Mouse (Mus musculus) lung, embryonic 16.5 days (tissue): ENCODE data around the gene Trhr2. TPM values are rescaled to one million over a fixed set of nuclear protein-coding genes. Genes with fewer than 3 reads are reported as not detected.

ENCODE experiments used
- ATAC-seq: fragments of 200-750 bp; cut with Nextera tagmentation; 2 replicates; pipeline ENCODE4 v1.8.0; 2017; ENCODE audit warnings: low read depth, mild to moderate bottlenecking, moderate library complexity
- H3K27ac ChIP-seq: fragments of 300-500 bp; sonication (generic); 2 replicates; pipeline ENCODE4 v1.5.1; 2014; ENCODE audit warnings: mild to moderate bottlenecking, control low read depth, low read length
- H3K27me3 ChIP-seq: fragments of 300-500 bp; sonication (generic); 2 replicates; pipeline ENCODE4 v1.6.1; 2014; ENCODE audit warnings: low read depth, low read length, mixed read lengths; ENCODE audit not compliant: control insufficient read depth, insufficient read depth
- H3K36me3 ChIP-seq: fragments of 300-500 bp; sonication (generic); 2 replicates; pipeline ENCODE4 v1.6.1; 2014; ENCODE audit warnings: low read length; ENCODE audit not compliant: control insufficient read depth, insufficient read depth
- H3K4me1 ChIP-seq: fragments of 300-500 bp; sonication (generic); replicated peaks from 2 replicates; pipeline ENCODE4 v1.6.1; 2014; ENCODE audit warnings: low read length, mixed read lengths; ENCODE audit not compliant: control insufficient read depth, insufficient read depth
- H3K4me2 ChIP-seq: fragments of 300-500 bp; sonication (generic); 2 replicates; pipeline ENCODE4 v1.6.1; 2014; ENCODE audit warnings: low read depth, low read length, control low read depth
- H3K4me3 ChIP-seq: fragments of 300-500 bp; sonication (generic); 2 replicates; pipeline ENCODE4 v1.5.1; 2014; ENCODE audit warnings: mild to moderate bottlenecking, low read length, control low read depth
- H3K9ac ChIP-seq: fragments of 300-500 bp; sonication (generic); 2 replicates; pipeline ENCODE4 v1.6.1; 2014; ENCODE audit warnings: low read length, control low read depth
- H3K9me3 ChIP-seq: fragments of 300-500 bp; sonication (generic); 2 replicates; pipeline ENCODE4 v1.6.1; 2016; ENCODE audit warnings: low read length; ENCODE audit not compliant: control insufficient read depth
- WGBS: fragments of 180-500 bp; shearing (Covaris S2); extraction: QIAGEN DNeasy Blood & Tissue Kit; methylation state at CpG from one replicate; pipeline ENCODE4 v1.1.7; 2014; 5-methylcytosine and 5-hydroxymethylcytosine counted together
- polyA plus RNA-seq: library from polyadenylated mRNA; unstranded; fragments of >200 nt; fragmentation: Nextera tagmentation; extraction: Ambion mirVana; gene quantifications from 2 replicates; pipeline ENCODE4 v1.2.1, GENCODE M21; 2015

Trhr2 gene
- not detected in 2 replicates for polyA plus RNA-seq

DNA sequence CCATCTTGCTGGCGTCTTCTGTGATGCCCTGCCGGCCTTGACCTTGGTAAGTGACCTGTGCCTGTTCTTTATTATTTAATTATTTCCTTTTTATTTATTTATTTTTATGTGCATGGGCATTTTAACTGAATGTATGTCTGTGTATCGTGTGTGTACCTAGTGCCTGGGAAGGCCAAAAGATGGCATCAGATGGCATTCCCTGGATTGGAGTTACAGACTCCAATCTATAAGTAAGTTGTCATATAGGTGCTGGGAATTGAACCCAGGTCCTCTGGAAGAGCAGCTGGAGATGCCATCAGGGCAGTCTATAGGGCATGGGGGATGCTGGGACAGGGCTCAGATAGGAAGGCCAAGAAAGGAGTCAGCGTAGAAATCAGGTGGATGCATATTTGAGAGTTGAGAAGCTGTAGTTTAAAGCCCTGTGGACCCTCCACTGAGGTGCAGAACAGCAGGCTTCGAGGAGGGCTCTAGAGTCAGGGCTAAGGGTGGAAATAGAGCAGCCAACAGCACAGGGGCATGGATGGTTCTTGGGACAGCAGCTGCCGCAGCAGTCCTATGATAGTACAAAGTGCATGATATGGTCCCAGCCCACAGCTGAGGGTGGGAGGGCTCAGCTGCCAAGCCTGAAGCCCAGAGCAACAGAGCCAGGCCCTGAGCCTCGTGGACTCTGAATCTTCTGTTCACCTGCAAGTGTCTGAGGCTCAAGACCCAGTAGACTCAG is at the start of gene Trhr2:
Gene Trhr2 (minus strand): TSS at position 51 of the 721 bp plus-strand sequence.
- H3K27ac ChIP-seq = no peak within 1 kb of the TSS
- no peak for ATAC-seq
- no peak within 1 kb of the TSS for H3K9ac ChIP-seq
- H3K4me2 ChIP-seq = no peak within 1 kb of the TSS
- H3K36me3 ChIP-seq = no peaks in the 10 kb centered on the region
- no peaks in the 10 kb centered on the region for H3K9me3 ChIP-seq
- no peak within 1 kb of the TSS for H3K4me3 ChIP-seq
- WGBS = 67% methylated on average over 7 of the region's 7 CpGs
- no peaks in the 10 kb centered on the region; the same call in 1 of the 2 replicates for H3K27me3 ChIP-seq
- peaks cover 2% of the 10 kb centered on the region; the same call in 1 of the 2 replicates for H3K4me1 ChIP-seq

DNA sequence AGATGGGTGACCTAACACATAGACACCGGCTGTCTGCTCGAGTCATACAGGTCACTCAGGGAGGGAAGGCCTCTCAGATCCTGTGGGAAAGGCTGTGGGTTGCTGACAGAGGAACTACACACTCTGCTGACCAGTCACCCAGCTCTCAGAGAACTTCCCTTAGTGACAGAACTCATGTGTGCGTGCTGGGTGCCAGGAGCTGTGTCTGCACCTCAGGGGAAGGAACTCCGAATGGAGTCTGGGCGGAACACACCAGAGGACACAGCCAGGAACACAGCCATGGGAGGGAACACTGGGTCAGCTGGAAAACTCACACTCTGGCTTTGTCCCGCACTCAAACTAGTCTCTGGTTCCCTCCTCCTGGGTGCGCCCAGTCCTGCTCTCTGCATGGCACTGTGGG is 47.1 kb upstream of the Trhr2 start:
- Histone ChIP-seq H3K4me3 (no peak overlapping the region), H3K9me3 (no peaks in the 10 kb centered on the region), H3K27ac (no peak overlapping the region), H3K4me2 (no peak overlapping the region), H3K9ac (no peak overlapping the region), H3K4me1 (no peaks in the 10 kb centered on the region), H3K27me3 (no peaks in the 10 kb centered on the region), H3K36me3 (peaks cover 74% of the 10 kb centered on the region)
- no peak for ATAC-seq
- 87% methylated on average over 7 of the region's 7 CpGs for WGBS

DNA sequence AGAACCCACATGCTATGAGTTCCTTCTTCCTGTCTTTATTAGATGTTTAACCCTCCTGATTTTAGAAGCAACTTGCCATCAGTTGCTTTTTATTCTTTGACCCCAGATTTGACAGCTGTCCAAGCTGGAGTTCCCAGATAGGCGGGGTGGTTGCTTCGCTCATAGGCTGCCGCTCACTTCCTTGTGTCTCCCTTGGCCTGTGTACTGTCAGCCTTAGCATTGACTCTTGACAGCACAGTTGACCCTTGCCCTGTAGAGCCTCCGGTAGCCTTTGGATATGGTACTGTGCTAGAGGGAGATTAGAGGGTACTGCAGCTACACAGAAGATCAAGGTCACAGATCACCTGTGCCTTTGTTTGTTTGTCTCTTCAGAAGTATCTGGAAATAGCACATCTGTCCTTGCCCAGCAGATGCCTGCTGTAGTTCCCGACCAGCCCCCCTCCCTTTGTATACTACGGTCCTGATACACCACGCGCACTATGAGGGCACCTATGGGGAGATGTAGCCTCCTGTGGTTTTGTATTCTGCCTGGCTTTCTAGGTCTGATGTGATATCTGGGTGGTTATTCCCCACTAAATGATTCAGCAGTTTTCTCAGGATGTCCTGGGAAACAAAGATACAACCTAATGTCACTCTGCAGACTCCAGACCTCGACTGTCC is 44.7 kb upstream of the Trhr2 start:
- Histone ChIP-seq H3K4me3 (no peak overlapping the region), H3K4me2 (no peak overlapping the region), H3K4me1 (no peaks in the 10 kb centered on the region), H3K27me3 (no peaks in the 10 kb centered on the region), H3K9me3 (no peaks in the 10 kb centered on the region), H3K36me3 (peaks cover 71% of the 10 kb centered on the region), H3K9ac (no peak overlapping the region), H3K27ac (no peak overlapping the region)
- no peak for ATAC-seq
- 81% methylated on average over 9 of the region's 9 CpGs for WGBS

GRCm38 (mm10) chr8:122398186-122398585 is 37.6 kb upstream of the Trhr2 start:
- Histone ChIP-seq H3K4me1 (no peaks in the 10 kb centered on the region), H3K27me3 (no peaks in the 10 kb centered on the region), H3K9me3 (no peaks in the 10 kb centered on the region), H3K4me3 (no peak overlapping the region), H3K36me3 (peaks cover 36% of the 10 kb centered on the region), H3K9ac (no peak overlapping the region), H3K4me2 (no peak overlapping the region), H3K27ac (no peak overlapping the region)
- WGBS = 95% methylated on average over 9 of the region's 9 CpGs
- ATAC-seq = no peak

GRCm38 (mm10) chr8:122395291-122395690 is 34.7 kb upstream of the Trhr2 start:
- ATAC-seq = no peak
- no peak overlapping the region for H3K27ac ChIP-seq
- H3K9ac ChIP-seq = no peak overlapping the region
- 85% methylated on average over 6 of the region's 6 CpGs for WGBS
- no peaks in the 10 kb centered on the region for H3K9me3 ChIP-seq
- H3K27me3 ChIP-seq = no peaks in the 10 kb centered on the region
- H3K36me3 ChIP-seq = peaks cover 27% of the 10 kb centered on the region
- no peak overlapping the region for H3K4me3 ChIP-seq
- no peak overlapping the region for H3K4me2 ChIP-seq
- no peaks in the 10 kb centered on the region for H3K4me1 ChIP-seq

GRCm38 (mm10) chr8:122393717-122394116 is 33.2 kb upstream of the Trhr2 start:
- no peaks in the 10 kb centered on the region for H3K9me3 ChIP-seq

DNA sequence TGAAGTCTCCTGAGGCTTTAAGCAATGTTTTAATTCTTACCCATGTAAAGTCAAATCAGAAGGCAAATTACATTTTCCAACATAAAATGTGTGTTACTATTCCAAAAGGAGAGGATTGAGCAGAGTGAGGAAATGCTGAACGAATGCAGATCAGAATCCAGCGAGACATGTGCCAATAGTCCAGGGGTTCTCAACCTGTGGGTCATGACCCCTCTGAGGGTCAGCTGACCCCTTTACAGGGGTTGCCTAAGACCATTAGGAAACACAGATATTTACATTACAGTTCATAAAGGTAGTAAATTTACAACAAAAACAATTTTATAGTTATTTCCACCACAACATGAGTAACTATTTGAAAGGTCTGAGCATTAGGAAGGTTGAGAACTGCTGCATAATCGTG is 30.2 kb upstream of the Trhr2 start:
- H3K4me1 ChIP-seq = no peaks in the 10 kb centered on the region
- no peak overlapping the region for H3K4me3 ChIP-seq
- no peaks in the 10 kb centered on the region for H3K27me3 ChIP-seq
- no peak overlapping the region for H3K27ac ChIP-seq
- no peak overlapping the region for H3K4me2 ChIP-seq
- 87% methylated on average over 3 of the region's 3 CpGs for WGBS
- no peaks in the 10 kb centered on the region for H3K9me3 ChIP-seq
- peaks cover 38% of the 10 kb centered on the region for H3K36me3 ChIP-seq
- no peak for ATAC-seq
- H3K9ac ChIP-seq = no peak overlapping the region

More at GRCm38 (mm10) chr8:122393717-122394116, 33.2 kb upstream of the Trhr2 start:
- Histone ChIP-seq H3K4me3 (no peak overlapping the region), H3K9ac (no peak overlapping the region), H3K27me3 (no peaks in the 10 kb centered on the region), H3K4me1 (no peaks in the 10 kb centered on the region), H3K36me3 (peaks cover 26% of the 10 kb centered on the region), H3K4me2 (no peak overlapping the region), H3K27ac (no peak overlapping the region)
- ATAC-seq = no peak

- H3K9me3 ChIP-seq = no peaks in the 10 kb centered on the region
- WGBS = 79% methylated on average over 3 of the region's 3 CpGs
- no peak overlapping the region for H3K4me3 ChIP-seq
- no peaks in the 10 kb centered on the region for H3K27me3 ChIP-seq
- ATAC-seq = no peak
- H3K27ac ChIP-seq = no peak overlapping the region
- H3K36me3 ChIP-seq = peaks cover 46% of the 10 kb centered on the region
- no peak overlapping the region for H3K4me2 ChIP-seq
- no peak overlapping the region for H3K9ac ChIP-seq
- no peaks in the 10 kb centered on the region for H3K4me1 ChIP-seq
Measured at GRCm38 (mm10) chr8:122389357-122389756, 28.8 kb upstream of the Trhr2 start.

- no peaks in the 10 kb centered on the region for H3K27me3 ChIP-seq
- WGBS = 68% methylated on average over 4 of the region's 4 CpGs
- H3K4me3 ChIP-seq = no peak overlapping the region
- H3K36me3 ChIP-seq = peaks cover 29% of the 10 kb centered on the region
- H3K27ac ChIP-seq = no peak overlapping the region
- H3K9ac ChIP-seq = no peak overlapping the region
- ATAC-seq = no peak
- peaks cover 4% of the 10 kb centered on the region for H3K4me1 ChIP-seq
- no peak overlapping the region for H3K4me2 ChIP-seq
- no peaks in the 10 kb centered on the region for H3K9me3 ChIP-seq
Measured at GRCm38 (mm10) chr8:122383039-122383438, 22.5 kb upstream of the Trhr2 start.
